Mouse (Mus musculus) E14TG2a.4 (cell line): ENCODE data around the gene Itprip.

Experiments used
- H3K27me3 ChIP-seq: 2 replicates; pipeline ENCODE4 v1.6.1; 2014; ENCODE audit warnings: low read length, control low read depth; ENCODE audit not compliant: insufficient read depth
- H3K36me3 ChIP-seq: 2 replicates; pipeline ENCODE4 v1.6.1; 2014; ENCODE audit warnings: low read length, control low read depth; ENCODE audit not compliant: insufficient read depth
- H3K4me1 ChIP-seq: replicated peaks from 2 replicates; pipeline ENCODE4 v1.6.1; 2014; ENCODE audit warnings: low read depth, low read length, control low read depth
- H3K4me3 ChIP-seq: replicated peaks from 2 replicates; pipeline ENCODE4 v1.5.1; 2014; ENCODE audit warnings: mild to moderate bottlenecking, low read length
- H3K9me3 ChIP-seq: 2 replicates; pipeline ENCODE4 v1.6.1; 2014; ENCODE audit warnings: low read length, control low read depth
- CTCF ChIP-seq: conservative IDR thresholded peaks from 2 replicates; pipeline ENCODE4 v1.5.1; 2014; ENCODE audit warnings: low read length
- NANOG ChIP-seq: IDR thresholded peaks from 2 replicates; pipeline ENCODE4 v1.6.1; 2014; ENCODE audit warnings: borderline replicate concordance, low read length, mixed read lengths
- POU5F1 ChIP-seq: IDR thresholded peaks from 2 replicates; pipeline ENCODE4 v1.6.1; 2014; ENCODE audit warnings: low read length, borderline replicate concordance

Itprip gene

GRCm38 (mm10) chr19:47909387-47910116 is 9.5 kb downstream of the Itprip start:
- H3K36me3 ChIP-seq = no peaks in the 10 kb centered on the region
- peaks cover 26% of the 10 kb centered on the region for H3K4me1 ChIP-seq
- TF ChIP-seq POU5F1 = no peak
- H3K27me3 ChIP-seq = peaks cover 25% of the 10 kb centered on the region
- H3K4me3 ChIP-seq = peak overlapping the region; percentile 43
- H3K9me3 ChIP-seq = no peaks in the 10 kb centered on the region

GRCm38 (mm10) chr19:47908961-47909371 is 10.1 kb downstream of the Itprip start:
- Histone ChIP-seq H3K36me3 (no peaks in the 10 kb centered on the region), H3K27me3 (peaks cover 25% of the 10 kb centered on the region), H3K9me3 (no peaks in the 10 kb centered on the region), H3K4me1 (peaks cover 26% of the 10 kb centered on the region), H3K4me3 (no peak overlapping the region)
- TF ChIP-seq POU5F1 = no peak
- no peak for TF ChIP-seq NANOG

GRCm38 (mm10) chr19:47907596-47907995 is 11.5 kb downstream of the Itprip start:
- Histone ChIP-seq H3K9me3 (no peaks in the 10 kb centered on the region), H3K36me3 (no peaks in the 10 kb centered on the region), H3K4me3 (no peak overlapping the region), H3K4me1 (peaks cover 36% of the 10 kb centered on the region), H3K27me3 (peaks cover 30% of the 10 kb centered on the region)
- TF ChIP-seq CTCF = no peak
- TF ChIP-seq POU5F1 = no peak
- TF ChIP-seq NANOG = no peak

- Histone ChIP-seq H3K4me3 (no peak overlapping the region), H3K36me3 (no peaks in the 10 kb centered on the region), H3K9me3 (no peaks in the 10 kb centered on the region)
Measured at GRCm38 (mm10) chr19:47905603-47906002, 13.5 kb downstream of the Itprip start.

GRCm38 (mm10) chr19:47905081-47905480 is 14.0 kb downstream of the Itprip start:
- peaks cover 25% of the 10 kb centered on the region for H3K27me3 ChIP-seq
- H3K4me3 ChIP-seq = no peak overlapping the region
- H3K4me1 ChIP-seq = peaks cover 43% of the 10 kb centered on the region
- H3K9me3 ChIP-seq = no peaks in the 10 kb centered on the region
- no peaks in the 10 kb centered on the region for H3K36me3 ChIP-seq
- TF ChIP-seq CTCF (no peak), NANOG (no peak), POU5F1 (no peak)

More at GRCm38 (mm10) chr19:47905603-47906002, 13.5 kb downstream of the Itprip start:
- H3K27me3 ChIP-seq = peaks cover 30% of the 10 kb centered on the region
- H3K4me1 ChIP-seq = peaks cover 44% of the 10 kb centered on the region
- TF ChIP-seq POU5F1 = no peak
- TF ChIP-seq NANOG = no peak
- no peak for TF ChIP-seq CTCF

GRCm38 (mm10) chr19:47903679-47904078 is 15.4 kb downstream of the Itprip start:
- H3K4me3 ChIP-seq = no peak overlapping the region
- peaks cover 32% of the 10 kb centered on the region for H3K4me1 ChIP-seq
- no peaks in the 10 kb centered on the region for H3K36me3 ChIP-seq
- no peaks in the 10 kb centered on the region for H3K9me3 ChIP-seq
- peaks cover 20% of the 10 kb centered on the region; the same call in 1 of the 2 replicates for H3K27me3 ChIP-seq
- TF ChIP-seq CTCF = no peak
- no peak for TF ChIP-seq POU5F1
- no peak for TF ChIP-seq NANOG

GRCm38 (mm10) chr19:47902316-47903201 is 16.5 kb downstream of the Itprip start:
- Histone ChIP-seq H3K9me3 (0 out of 2 replicates have a peak, but pooled peaks cover 5% of the 10 kb centered on the region), H3K36me3 (no peaks in the 10 kb centered on the region), H3K4me3 (no peak overlapping the region), H3K4me1 (peaks cover 26% of the 10 kb centered on the region), H3K27me3 (peaks cover 19% of the 10 kb centered on the region; the same call in 1 of the 2 replicates)
- no peak for TF ChIP-seq NANOG
- TF ChIP-seq POU5F1 = no peak
- no peak for TF ChIP-seq CTCF

- peaks cover 23% of the 10 kb centered on the region for H3K4me1 ChIP-seq
- H3K36me3 ChIP-seq = no peaks in the 10 kb centered on the region
- no peak overlapping the region for H3K4me3 ChIP-seq
- peaks cover 26% of the 10 kb centered on the region; the same call in 1 of the 2 replicates for H3K27me3 ChIP-seq
- no peak for TF ChIP-seq CTCF
- TF ChIP-seq POU5F1 = no peak
- no peak for TF ChIP-seq NANOG
- H3K9me3 ChIP-seq = 0 out of 2 replicates have a peak, but pooled peaks cover 8% of the 10 kb centered on the region
Measured at GRCm38 (mm10) chr19:47900558-47900957, 18.5 kb downstream of the Itprip start.

- Histone ChIP-seq H3K4me3 (no peak overlapping the region), H3K9me3 (0 out of 2 replicates have a peak, but pooled peaks cover 8% of the 10 kb centered on the region), H3K27me3 (peaks cover 31% of the 10 kb centered on the region; the same call in 1 of the 2 replicates), H3K4me1 (peaks cover 18% of the 10 kb centered on the region), H3K36me3 (no peaks in the 10 kb centered on the region)
- TF ChIP-seq POU5F1 = no peak
- peak; percentile 46 for TF ChIP-seq CTCF
- TF ChIP-seq NANOG = no peak
Measured at GRCm38 (mm10) chr19:47900012-47900411, 19.1 kb downstream of the Itprip start.
